Mouse (Mus musculus) c-Kit-negative CD71-positive TER-119-positive erythroid progenitor cells, embryonic 14.5 days (primary cell): ENCODE measurements around the gene Glb1l2.

ENCODE experiments used
- DNase-seq: peaks from one replicate; pipeline ENCODE4 v3.0.0-alpha.2; 2013; ENCODE audit warnings: low read depth, low spot score

Glb1l2 gene

GRCm38 (mm10) chr9:26805935-26806666 lies at the start of gene Glb1l2:
Gene Glb1l2, minus strand, starts transcription at chr9:26806468.
- DNase-seq, result peak; percentile 9

- no peak for DNase-seq
These were observed 24.8 kb upstream of the Glb1l2 start for GRCm38 (mm10) chr9:26831089-26831488.

GRCm38 (mm10) chr9:26819942-26820341 lies 13.7 kb upstream of the Glb1l2 start:
- DNase-seq, result no peak

GRCm38 (mm10) chr9:26808735-26809134 lies 2.5 kb upstream of the Glb1l2 start:
- no peak for DNase-seq

GRCm38 (mm10) chr9:26804321-26804720 lies 1.9 kb downstream of the Glb1l2 start:
- DNase-seq, result no peak

- DNase-seq, result no peak
These were observed 5.9 kb downstream of the Glb1l2 start for GRCm38 (mm10) chr9:26800357-26800756.

GRCm38 (mm10) chr9:26798731-26799130 lies 7.5 kb downstream of the Glb1l2 start:
- no peak for DNase-seq

GRCm38 (mm10) chr9:26798205-26798604 lies 8.1 kb downstream of the Glb1l2 start:
- DNase-seq, result no peak

GRCm38 (mm10) chr9:26792829-26793228 lies 13.4 kb downstream of the Glb1l2 start:
- DNase-seq, result no peak

GRCm38 (mm10) chr9:26783414-26783975 lies 22.8 kb downstream of the Glb1l2 start:
- no peak for DNase-seq

GRCm38 (mm10) chr9:26778421-26778820 lies 27.8 kb downstream of the Glb1l2 start:
- DNase-seq, result no peak

- no peak for DNase-seq
These were observed 30.0 kb downstream of the Glb1l2 start for GRCm38 (mm10) chr9:26776122-26776902.

- DNase-seq, result no peak
These were observed 30.6 kb downstream of the Glb1l2 start for GRCm38 (mm10) chr9:26775700-26776099.

- DNase-seq, result no peak
These were observed 38.1 kb downstream of the Glb1l2 start for GRCm38 (mm10) chr9:26768181-26768580.

- no peak for DNase-seq
These were observed 43.8 kb downstream of the Glb1l2 start for GRCm38 (mm10) chr9:26762477-26762876.

- DNase-seq, result no peak
These were observed 45.7 kb downstream of the Glb1l2 start for GRCm38 (mm10) chr9:26760576-26760975.

- DNase-seq, result no peak
These were observed 46.2 kb downstream of the Glb1l2 start for GRCm38 (mm10) chr9:26760081-26760480.

- no peak for DNase-seq
These were observed 57.4 kb downstream of the Glb1l2 start for GRCm38 (mm10) chr9:26748893-26749292.

GRCm38 (mm10) chr9:26747121-26747520 lies 59.1 kb downstream of the Glb1l2 start:
- no peak for DNase-seq

GRCm38 (mm10) chr9:26742817-26743216 lies 63.5 kb downstream of the Glb1l2 start:
- no peak for DNase-seq

- no peak for DNase-seq
These were observed 69.2 kb downstream of the Glb1l2 start for GRCm38 (mm10) chr9:26737116-26737515.

- DNase-seq, result no peak
These were observed 72.3 kb downstream of the Glb1l2 start for GRCm38 (mm10) chr9:26733986-26734385.
